Mouse (Mus musculus): ENCODE data around the gene Zfp60.

DNA sequence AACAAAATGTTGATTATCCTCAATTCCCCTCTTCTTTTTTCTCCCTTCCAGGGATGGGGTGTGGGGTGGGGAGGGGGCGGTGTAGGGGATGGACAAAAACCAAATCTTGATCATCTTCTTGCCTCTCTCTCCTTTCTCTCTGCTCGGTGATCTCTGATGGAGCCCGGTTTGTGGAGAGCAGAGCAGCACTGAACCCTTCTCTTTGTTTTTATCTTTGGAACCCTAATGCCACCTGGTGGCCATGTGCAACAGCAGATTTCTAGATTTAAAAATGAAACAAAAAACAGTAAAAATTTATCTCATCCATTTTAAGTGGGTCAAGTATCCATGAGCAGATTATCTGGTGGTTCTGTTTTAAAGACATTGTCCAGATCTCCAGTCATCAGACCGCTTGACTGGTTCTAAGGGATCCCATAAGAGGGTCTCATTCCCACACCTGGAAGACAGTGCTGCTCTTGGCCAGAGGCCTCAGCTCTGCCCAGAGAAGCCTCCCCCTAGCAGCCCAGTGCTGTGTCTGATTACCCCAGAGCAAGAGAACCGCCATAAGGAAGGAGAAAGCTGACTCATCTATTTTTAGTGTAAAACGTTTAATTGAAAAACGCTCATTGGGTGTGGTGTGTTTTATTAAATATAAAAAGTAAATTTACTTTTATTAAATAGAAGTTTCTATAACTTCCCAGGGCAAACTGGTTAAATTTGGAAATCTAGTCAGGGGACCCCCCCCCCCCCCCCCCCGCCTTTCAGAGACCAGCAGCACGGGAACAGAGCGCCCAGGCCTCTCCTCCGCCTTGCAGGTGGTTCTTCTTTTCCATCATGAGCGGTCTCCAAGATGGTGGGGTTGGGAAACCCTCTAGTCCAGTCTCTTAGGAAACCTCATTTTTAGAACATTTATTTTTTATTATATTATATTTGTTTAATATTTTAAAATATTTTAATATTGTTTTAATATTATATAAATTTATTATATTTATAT is 5.3 kb upstream of the Zfp60 start:
- TF ChIP-seq CTCF (IDR thresholded peaks at IDR 0.05; ENCODE audit: insufficient read depth, low read depth, low read length) = no peak
- no peak for TF ChIP-seq POLR2A (IDR thresholded peaks at IDR 0.05; ENCODE audit: insufficient read depth, low read depth, low read length)

Data from olfactory bulb, adult 2 months (tissue).